Mouse (Mus musculus) liver (tissue): ENCODE results near the gene Rimbp3.

Experiments used
- DNase-seq: peaks from one replicate; pipeline ENCODE4 v3.0.0-alpha.2; 2020; ENCODE audit warnings: mixed read lengths

Gene Rimbp3

GRCm38 (mm10) chr16:17261341-17261740 lies 52.9 kb downstream of the Rimbp3 start:
- DNase-seq: no peak
